Mouse (Mus musculus) cortical plate, adult 2 months (tissue): ENCODE data around the gene Hhipl2.

Experiments used
- CTCF ChIP-seq: fragments of 200-500 bp; IDR thresholded peaks from 2 replicates; pipeline ENCODE4 v1.5.1; 2011; ENCODE audit warnings: mild to moderate bottlenecking, control low read depth, low read length; ENCODE audit not compliant: insufficient read depth; ENCODE audit errors: extremely low read depth
- POLR2A ChIP-seq: fragments of 200-500 bp; IDR thresholded peaks from 2 replicates; pipeline ENCODE4 v1.6.1; 2011; ENCODE audit warnings: mild to moderate bottlenecking, low read length, control low read depth; ENCODE audit not compliant: insufficient read depth; ENCODE audit errors: extremely low read depth

GRCm38 (mm10) chr1:183420296-183420695 is 2.3 kb downstream of the Hhipl2 start:
- TF ChIP-seq CTCF (no peak), POLR2A (no peak)
